Mouse (Mus musculus) thymus, postnatal 0 days (tissue): Measurements from ENCODE around the gene Sipa1l3. TPM values are rescaled to one million over a fixed set of nuclear protein-coding genes. Genes with fewer than 3 reads are reported as not detected.
A peak's percentile ranks its signal among the peaks of the same experiment; 100 is the strongest.

Experiments
- DNase-seq: peaks from one replicate; pipeline ENCODE4 v3.0.0-alpha.2; 2015; ENCODE audit warnings: low spot score
- polyA plus RNA-seq: library from polyadenylated mRNA; unstranded; fragments of >200 nt; fragmentation: Nextera tagmentation; extraction: Ambion mirVana; gene quantifications from 2 replicates; pipeline ENCODE4 v1.2.1, GENCODE M21; 2015

Gene Sipa1l3
- polyA plus RNA-seq, 1 experiment from 2014 or later, result 5.3 TPM

DNA sequence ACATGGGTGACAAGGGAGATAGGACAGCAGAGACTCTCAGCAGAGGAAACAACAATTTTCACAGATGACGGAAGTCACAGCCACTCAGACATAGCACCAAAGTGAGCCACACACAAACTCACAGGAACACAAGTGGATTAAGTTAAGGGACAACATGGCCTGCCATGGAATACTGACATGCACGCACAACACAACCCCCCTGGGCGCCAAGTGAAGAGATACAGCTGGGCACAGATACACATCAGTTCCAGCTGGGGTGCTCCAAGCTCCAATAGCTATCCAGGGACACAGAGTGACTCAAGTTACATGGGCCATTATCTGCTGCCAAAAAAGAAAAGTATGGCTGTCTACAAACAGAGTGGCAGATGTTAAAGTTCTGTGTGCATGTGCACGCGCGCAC, 228.6 kb downstream of the Sipa1l3 start:
- no peak for DNase-seq

DNA sequence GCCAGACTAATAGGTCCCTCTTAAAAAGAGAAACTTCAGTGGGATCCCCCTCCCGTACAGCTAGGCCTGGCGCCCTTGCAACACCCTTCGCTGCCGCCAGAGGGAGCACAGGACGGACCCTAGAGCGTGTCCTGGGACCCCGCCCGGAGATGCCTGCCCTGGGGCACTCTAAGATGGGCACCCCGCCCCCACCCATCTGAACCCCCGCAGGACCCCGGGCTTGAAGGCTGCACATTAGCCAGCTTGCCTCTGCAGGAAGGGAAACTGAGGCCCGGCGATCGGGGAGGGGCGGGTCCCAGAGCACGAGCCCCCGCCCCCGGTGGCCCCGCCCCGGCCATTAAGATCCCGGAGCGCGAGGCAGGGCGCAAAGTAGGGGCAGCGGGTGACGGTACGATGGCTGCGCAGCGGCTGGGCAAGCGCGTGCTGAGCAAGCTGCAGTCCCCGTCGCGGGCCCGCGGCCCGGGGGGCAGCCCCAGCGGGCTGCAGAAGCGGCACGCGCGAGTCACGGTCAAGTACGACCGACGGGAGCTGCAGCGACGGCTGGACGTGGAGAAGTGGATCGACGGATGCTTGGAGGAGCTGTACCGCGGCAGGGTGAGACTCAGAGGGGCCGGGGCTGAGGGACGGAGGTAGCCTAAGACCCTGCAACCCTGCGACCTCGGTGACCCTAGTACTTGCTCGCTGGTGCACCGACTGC, 229.4 kb downstream of the Sipa1l3 start, which contains the start of gene Ppp1r14a:
Gene Ppp1r14a, plus strand, starts transcription at position 367 of the 697 bp plus-strand sequence.
- peak; percentile 72 for DNase-seq

DNA sequence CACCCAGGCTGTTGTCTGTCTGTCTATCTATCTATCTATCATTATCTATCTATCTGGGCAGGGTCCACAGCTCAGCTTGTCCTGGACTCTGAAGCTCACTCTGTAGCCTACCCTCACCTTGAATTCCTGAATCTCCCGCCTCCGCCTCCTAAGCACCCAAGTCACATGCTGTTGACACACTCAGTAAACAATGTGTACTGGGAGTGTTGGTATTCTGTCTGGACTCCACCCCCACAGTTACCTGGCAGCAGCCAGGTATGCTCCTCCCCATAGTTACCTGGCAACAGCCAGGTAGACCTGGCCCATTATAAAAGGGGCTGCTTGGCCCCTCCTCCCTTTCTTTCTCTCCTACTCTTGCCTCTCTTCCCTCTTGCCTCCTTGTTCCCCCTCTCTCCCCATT, 230.4 kb downstream of the Sipa1l3 start:
- DNase-seq, result no peak

DNA sequence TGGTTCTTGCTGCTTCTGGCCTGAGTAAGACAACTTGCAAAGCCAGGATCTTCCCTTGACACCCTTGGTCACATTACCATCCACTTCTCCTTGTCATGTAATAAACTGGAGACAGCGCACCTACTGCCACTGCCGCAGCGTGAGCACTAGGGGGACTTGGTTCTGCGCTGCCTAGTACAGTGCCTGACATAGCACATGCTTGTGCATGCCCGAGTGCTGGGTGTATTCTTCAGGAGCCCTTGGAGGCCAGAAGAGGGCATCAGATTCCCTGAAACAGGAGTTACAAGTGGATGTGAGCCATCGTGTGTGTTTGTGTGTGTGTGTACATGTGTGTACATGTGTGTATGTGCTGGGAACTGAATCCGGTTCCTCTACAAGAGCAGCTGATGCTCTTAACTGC, 231.0 kb downstream of the Sipa1l3 start:
- DNase-seq, result no peak

DNA sequence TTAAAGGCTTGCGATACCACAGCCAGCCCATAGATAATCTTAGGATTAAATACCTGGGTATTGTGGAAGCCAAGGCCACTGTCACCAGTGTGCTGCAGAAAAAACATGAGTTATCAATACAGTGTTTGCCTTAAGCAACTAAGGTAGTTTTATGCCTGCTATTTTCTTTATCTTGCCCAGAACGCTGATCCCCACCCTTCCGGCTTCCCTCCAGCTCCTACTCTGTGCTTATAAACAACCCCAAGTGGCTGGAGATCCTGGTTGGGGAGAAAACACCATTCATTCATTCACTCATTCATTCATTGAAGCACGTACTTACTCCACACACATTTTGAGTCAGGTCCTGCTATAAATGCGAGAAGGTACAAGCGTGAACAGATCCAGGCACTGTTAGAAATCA, 233.9 kb downstream of the Sipa1l3 start:
- no peak for DNase-seq

DNA sequence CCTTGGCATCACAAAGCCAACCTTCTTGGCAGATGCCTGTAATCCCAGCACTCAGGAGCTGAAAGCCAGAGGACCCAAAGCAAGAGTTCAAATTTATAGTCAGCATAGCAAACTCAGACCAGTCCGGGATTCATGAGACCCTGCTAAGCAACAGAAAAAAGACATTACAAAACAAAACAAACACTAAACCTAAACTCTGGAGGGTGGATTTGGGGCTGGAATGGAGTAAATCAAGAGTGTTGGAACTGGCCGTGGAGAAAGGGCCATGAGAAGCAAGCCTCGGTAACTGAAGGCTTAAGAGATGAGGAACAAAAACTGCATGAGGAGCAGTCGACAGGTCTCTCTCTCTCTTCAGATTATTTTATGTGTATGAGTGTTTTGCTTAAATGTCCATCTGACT, 234.6 kb downstream of the Sipa1l3 start:
- no peak for DNase-seq

DNA sequence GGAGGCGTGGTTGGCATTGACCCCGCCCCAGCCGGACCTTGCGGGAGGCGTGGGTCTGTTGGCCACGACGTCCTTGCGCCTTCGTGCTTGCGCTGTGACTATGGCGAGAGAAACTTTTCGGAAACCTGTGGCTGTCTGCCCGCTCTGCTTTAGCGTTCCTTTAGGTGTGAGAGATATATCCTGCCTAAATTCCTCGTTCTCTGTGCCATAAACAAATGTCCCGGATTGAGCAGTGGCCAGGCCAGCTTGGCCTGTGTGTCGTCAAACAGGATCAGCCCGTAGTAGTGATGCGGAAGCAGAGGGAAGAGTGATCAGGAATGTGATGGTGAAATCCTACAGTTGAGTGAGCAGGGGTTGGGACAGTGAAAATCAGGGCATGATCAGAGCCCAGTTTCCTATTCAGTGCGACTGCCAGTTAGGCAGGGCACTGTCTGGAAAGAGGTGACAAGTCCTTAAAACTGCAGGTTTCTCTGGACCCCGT, 236.3 kb downstream of the Sipa1l3 start:
- no peak for DNase-seq

DNA sequence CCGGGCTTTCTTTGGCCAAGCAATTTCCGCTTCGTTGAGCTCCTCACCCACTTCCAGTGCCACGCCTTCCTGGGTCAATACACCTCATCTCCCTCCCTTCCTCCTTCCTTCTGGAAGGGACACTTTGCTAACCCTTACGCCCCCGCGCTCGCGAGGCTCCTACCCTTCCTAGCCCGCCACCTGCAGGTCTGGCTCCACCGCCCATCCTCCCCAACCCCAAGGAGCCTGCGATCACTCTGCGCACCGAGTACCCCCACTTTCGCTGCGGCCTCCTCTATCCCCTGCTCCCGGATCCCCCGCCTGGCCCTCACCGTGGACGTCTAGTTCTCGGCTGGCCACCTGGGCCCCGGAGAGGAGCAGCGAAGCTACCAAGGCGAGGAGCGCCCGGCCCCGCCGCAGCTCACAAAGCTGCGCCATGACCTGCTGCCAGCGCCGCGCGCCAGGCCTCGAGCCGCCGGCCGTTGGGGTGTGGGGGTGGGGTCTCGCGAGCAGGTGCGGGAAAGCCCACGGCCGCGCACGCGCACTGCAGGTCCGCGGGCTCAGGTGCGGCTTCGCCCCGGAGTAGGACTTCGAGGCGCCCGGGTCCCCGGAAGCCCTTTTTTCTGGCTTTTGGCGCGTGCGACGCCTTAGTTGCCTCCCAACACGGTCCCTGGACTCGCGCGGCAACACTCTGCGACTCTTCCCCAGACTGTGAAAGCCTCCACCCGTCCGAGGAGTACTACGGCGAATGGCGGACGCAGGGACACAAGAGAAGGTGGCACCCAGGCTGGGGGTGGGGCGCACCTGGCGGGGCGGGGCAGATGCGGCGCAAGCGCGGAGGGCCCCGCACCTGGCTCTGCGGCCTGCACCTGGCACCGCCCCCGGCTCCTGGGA, 237.0 kb downstream of the Sipa1l3 start, which contains the start of gene Spint2:
Gene Spint2, minus strand, starts transcription at position 712 of the 873 bp plus-strand sequence.
- peak; percentile 86 for DNase-seq

DNA sequence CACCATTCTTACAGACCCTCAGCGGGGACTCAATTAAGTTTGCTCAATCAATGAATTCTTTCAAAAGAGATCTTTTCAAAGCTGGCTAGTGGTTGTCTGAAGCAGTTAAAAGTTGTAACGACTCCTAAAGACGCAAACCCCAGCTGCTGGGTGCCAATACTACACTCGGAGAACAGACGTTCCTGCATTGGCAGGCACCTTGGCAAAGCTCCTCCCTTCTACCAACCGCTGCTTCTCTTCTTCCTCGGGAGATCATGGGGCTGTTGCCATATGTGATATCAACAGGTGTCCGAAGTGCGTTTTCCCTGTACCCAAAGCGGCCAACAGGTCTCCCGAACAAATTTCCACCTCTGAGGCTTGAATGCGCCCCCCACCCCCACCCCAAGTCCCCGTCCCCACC, 237.6 kb downstream of the Sipa1l3 start:
- peak; percentile 73 for DNase-seq

DNA sequence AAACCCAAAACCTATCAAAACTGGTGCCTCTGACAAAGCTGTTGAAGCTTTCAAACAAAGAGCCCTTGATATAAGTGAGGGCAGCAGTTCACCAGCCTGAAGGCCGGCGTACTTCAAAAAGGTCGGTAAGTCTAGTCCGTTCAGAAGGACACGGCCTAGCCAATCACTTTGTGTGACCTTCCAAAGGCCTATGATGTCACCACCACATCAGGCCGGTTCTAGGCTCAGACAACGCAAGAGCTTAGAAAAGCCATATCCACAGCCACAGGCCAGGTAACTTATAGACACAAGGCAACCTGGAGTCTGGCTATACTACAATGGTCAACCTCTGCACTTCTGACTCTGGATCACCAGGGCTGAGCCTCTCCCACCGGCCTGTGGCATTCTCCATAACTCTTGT, 238.5 kb downstream of the Sipa1l3 start:
- no peak for DNase-seq

DNA sequence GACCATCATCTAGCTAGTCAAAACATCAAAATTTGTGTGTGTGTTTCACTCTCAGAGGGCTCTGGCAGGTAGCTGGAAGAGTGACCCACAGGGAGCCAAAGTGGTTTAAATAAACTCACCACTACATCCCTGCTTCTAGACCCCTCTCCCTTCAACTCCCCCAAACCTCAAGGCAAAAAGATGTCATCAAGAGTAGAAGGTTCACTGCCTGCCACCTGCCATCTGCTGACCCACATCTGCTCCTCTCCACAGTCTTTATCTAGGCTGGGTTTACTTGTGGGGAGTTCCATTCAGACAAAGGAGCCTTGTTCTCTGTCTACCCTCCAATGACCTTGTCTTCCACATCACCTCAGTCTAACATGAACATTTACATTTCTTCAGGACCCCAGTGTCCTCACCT, 239.2 kb downstream of the Sipa1l3 start:
- DNase-seq, result peak; percentile 76

DNA sequence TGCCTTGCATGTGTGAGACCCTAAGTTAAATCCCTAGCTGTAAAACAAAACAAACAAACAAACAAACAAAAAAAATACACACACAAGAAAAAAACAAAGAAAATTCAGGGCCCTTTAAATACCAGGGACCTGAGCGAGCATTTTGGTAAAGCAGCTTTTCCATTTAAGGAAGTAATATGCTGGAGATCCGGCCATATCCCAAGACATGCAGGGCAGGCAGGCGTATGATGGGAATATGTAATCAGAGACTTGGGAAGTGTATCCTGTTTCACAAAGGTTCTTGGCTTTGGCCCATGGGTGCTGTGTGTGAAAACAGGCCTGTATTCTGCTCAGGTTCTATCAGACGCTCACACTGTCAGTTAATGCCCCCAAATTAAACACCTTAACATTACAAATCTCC, 240.9 kb downstream of the Sipa1l3 start:
- DNase-seq, result no peak

DNA sequence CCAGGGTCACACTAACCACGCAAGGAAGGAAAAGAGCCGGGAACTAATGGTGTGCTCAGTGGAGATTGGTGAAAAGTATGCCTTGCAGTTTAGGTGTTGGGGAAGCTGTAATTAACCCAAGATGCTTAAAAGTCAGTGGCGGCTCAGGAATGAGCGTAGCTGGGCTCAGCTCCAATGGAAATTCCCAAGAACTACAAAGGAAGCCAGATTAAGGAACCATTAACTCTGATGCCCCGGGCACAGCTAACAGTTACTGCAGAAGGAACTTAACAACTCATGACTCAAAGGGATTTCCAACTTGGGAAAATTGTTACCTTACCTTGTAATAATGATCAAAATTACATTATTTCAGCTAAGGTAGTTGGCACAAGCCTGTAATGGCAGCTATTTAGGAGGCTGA, 241.7 kb downstream of the Sipa1l3 start:
- DNase-seq, result no peak

DNA sequence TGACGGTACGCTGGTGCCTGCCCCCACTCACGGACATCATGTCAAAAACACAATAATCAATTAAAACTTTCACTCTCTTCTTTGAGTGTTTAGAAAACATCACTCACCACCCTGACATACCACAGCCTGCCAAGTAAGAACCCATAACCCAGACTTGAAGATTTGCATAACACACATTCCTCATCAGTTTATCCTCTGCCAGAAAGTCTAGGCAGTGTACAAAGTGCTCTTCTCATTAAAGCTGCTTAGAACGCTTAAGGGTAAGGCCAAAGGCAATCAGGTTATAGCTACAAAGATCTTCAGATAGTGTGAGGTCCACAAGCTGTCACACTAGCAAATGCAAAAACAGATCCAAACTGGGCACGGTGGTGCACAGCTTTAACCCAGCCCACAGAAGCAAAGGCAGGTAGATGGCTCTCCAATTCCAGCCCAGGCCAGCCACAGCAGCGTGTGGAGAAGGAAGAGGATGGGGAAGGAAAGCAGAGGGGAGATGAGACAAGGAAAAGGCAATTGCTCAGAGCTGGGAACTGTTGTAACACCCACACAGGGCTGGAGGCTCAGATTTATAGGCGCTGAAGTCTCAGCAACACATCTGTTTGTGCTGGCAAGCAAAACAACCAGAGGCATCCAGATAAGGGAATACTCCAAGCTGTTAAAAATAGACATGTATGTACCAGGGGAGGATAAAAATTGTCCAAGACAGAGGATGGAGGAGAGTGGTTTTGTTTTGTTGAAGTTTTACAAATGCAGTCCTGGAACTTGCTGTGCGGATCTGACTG, 246.6 kb downstream of the Sipa1l3 start:
- no peak for DNase-seq

DNA sequence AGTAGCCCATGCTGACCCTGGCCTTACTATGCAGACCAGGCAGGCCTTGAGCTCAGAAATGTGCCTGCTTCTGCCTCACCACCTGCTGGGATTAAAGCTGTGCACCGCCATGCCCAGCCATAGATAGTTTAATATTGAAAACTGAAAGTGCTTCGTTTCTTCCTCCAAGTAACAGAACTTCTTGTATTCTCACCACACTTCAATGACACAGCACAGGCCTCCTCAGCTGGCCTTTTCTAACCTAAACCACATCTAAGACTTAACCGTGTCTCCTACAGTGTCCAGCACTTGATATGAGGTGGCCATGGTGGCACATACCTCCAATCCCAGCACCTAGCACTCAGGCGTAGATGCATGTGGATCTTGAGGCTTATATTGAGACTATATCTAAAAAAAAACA, 248.0 kb downstream of the Sipa1l3 start:
- no peak for DNase-seq

Other genes starting within 250 kb of the Sipa1l3 start
- 571 and 608 TPM in 2 replicates for gene Spint2, start 236.7 kb downstream of the Sipa1l3 start, polyA plus RNA-seq
- 3.1 and 3.4 TPM in 2 replicates for gene Ppp1r14a, start 229.3 kb downstream of the Sipa1l3 start, polyA plus RNA-seq
- gene Dpf1, start 214.7 kb downstream of the Sipa1l3 start, polyA plus RNA-seq, result 3.0 and 3.5 TPM in 2 replicates
- gene Catsperg2, start 208.4 kb upstream of the Sipa1l3 start, polyA plus RNA-seq, result not detected in 2 replicates
- 12.8 TPM in 2 replicates for gene Zfp84, start 249.9 kb upstream of the Sipa1l3 start, polyA plus RNA-seq